ENCODE assay signal across 7 mouse cellular contexts in genomic region chr5:149184104-149184843, GRCm38 (mm10). TPM values are rescaled to one million over a fixed set of nuclear protein-coding genes. Genes with fewer than 3 reads are reported as not detected.
DNase-seq lines count a peak whose midpoint lies in the region; ATAC-seq lines count a peak whose summit lies in the region.

Uspl1 (plus strand) TSS chr5:149184350.
Hmgb1 (minus strand) TSS chr5:149184489.

- no peaks in the 10 kb centered on the region for H3K27me3 ChIP-seq in intestine, embryonic 16.5 days (replicated peaks; ENCODE audit: control insufficient read depth, insufficient read depth, low read length)
- no peaks in the 10 kb centered on the region for H3K27me3 ChIP-seq in midbrain, embryonic 11.5 days (ENCODE audit: control insufficient read depth, insufficient read depth, low read length)

- WGBS in intestine, embryonic 16.5 days, result under 1% methylated on average over 58 of the region's 59 CpGs
- under 1% methylated on average over 54 of the region's 59 CpGs for WGBS in midbrain, embryonic 11.5 days

- peak within 1 kb of the TSS; percentile 76 for H3K4me3 ChIP-seq in intestine, embryonic 16.5 days (ENCODE audit: low read length)
- H3K4me3 ChIP-seq in midbrain, embryonic 11.5 days (ENCODE audit: low read depth, low read length), result peak within 1 kb of the TSS; percentile 68

- DNase-seq in adrenal gland, adult 8-10 months, result peak; percentile 98
- DNase-seq in embryo, embryonic 9.5 days (ENCODE audit: extremely low spot score), result peak; percentile 100
- DNase-seq in gastrocnemius, postnatal 4 days (ENCODE audit: low spot score in 2 of 2), result peak; percentile 99
- DNase-seq in left cerebral cortex, postnatal 36 days (ENCODE audit: low spot score in 2 of 2), result peak; percentile 98 to 99
- peak; percentile 100 for DNase-seq in midbrain, embryonic 11.5 days (ENCODE audit: low spot score, missing footprints)
- peak; percentile 100 for DNase-seq in skeletal muscle tissue, adult 2 months (ENCODE audit: low read depth, low spot score)

- H3K9ac ChIP-seq in intestine, embryonic 16.5 days (ENCODE audit: low read depth, low read length), result peak within 1 kb of the TSS; percentile 89
- H3K9ac ChIP-seq in midbrain, embryonic 11.5 days (ENCODE audit: low read length), result peak within 1 kb of the TSS; percentile 88

- ATAC-seq in intestine, embryonic 16.5 days, result peak; percentile 99
- peak; percentile 97 for ATAC-seq in midbrain, embryonic 11.5 days (ENCODE audit: low FRiP score)

- peaks cover 4% of the 10 kb centered on the region; the same call in 1 of the 2 replicates for H3K36me3 ChIP-seq in intestine, embryonic 16.5 days (ENCODE audit: control insufficient read depth, insufficient read depth, low read length)
- H3K36me3 ChIP-seq in midbrain, embryonic 11.5 days (ENCODE audit: control insufficient read depth, insufficient read depth, low read length), result peaks cover 4% of the 10 kb centered on the region

- H3K4me1 ChIP-seq in intestine, embryonic 16.5 days (ENCODE audit: control insufficient read depth, insufficient read depth, low read length), result peaks cover 9% of the 10 kb centered on the region
- peaks cover 9% of the 10 kb centered on the region; the same call in 1 of the 2 replicates for H3K4me1 ChIP-seq in midbrain, embryonic 11.5 days (ENCODE audit: control insufficient read depth, insufficient read depth, low read length)

- H3K4me2 ChIP-seq in intestine, embryonic 16.5 days (ENCODE audit: low read depth, low read length), result peak within 1 kb of the TSS; percentile 80
- H3K4me2 ChIP-seq in midbrain, embryonic 11.5 days, result peak within 1 kb of the TSS; percentile 70

- peak within 1 kb of the TSS; percentile 95 for H3K27ac ChIP-seq in intestine, embryonic 16.5 days (ENCODE audit: low read length)
- H3K27ac ChIP-seq in midbrain, embryonic 11.5 days (ENCODE audit: low read depth, low read length), result peak within 1 kb of the TSS; percentile 95

- no peaks in the 10 kb centered on the region for H3K9me3 ChIP-seq in intestine, embryonic 16.5 days (ENCODE audit: control insufficient read depth, low read length)
- no peaks in the 10 kb centered on the region for H3K9me3 ChIP-seq in midbrain, embryonic 11.5 days (ENCODE audit: control insufficient read depth, low read length)

- intact Hi-C loops in left cerebral cortex, postnatal 36 days (cut with DNase I), result loop anchor here (1.0 to 10.0 kb wide), 9 partner anchors 42 to 453 kb away; partner anchors contain the start of genes Hsph1, Katnal1 and Wdr95

RNA-seq across cellular contexts. Expression of gene Uspl1, which starts in this region (rescaled TPM):
- 10 to 100 TPM; 34.8 to 44.1 (median 37.0) TPM for total RNA-seq in adrenal gland, adult 8-10 months (2022)
- 10 to 100 TPM; 27.4 to 32.3 TPM for total RNA-seq in gastrocnemius, postnatal 4 days (2021)
- 31.1 and 31.3 TPM in 2 replicates for polyA plus RNA-seq in intestine, embryonic 16.5 days (2015; fragmentation: Nextera tagmentation; extraction: Ambion mirVana)
- total RNA-seq in left cerebral cortex, postnatal 36 days (2021), result 10 to 100 TPM; 38.5 to 43.6 TPM
- polyA plus RNA-seq in midbrain, embryonic 11.5 days (2014; fragmentation: Nextera tagmentation; extraction: Ambion mirVana), result 81.3 and 83.3 TPM in 2 replicates

RNA-seq across cellular contexts. Expression of gene Hmgb1, which starts in this region (rescaled TPM):
- 100 to 1,000 TPM; 138 to 162 (median 149) TPM for total RNA-seq in adrenal gland, adult 8-10 months (2022)
- total RNA-seq in gastrocnemius, postnatal 4 days (2021), result 100 to 1,000 TPM; 233 to 278 TPM
- polyA plus RNA-seq in intestine, embryonic 16.5 days (2015; fragmentation: Nextera tagmentation; extraction: Ambion mirVana), result 780 and 921 TPM in 2 replicates
- total RNA-seq in left cerebral cortex, postnatal 36 days (2021), result 100 to 1,000 TPM; 122 to 123 TPM
- 1,896 and 1,979 TPM in 2 replicates for polyA plus RNA-seq in midbrain, embryonic 11.5 days (2014; fragmentation: Nextera tagmentation; extraction: Ambion mirVana)

Comparison
In these comparisons a context has a peak if more than half of its experiments do, and no peak if none do; other contexts are left out.
1. Peak in every context shown above with its lines: DNase-seq, ATAC-seq, H3K4me3 ChIP-seq and H3K27ac ChIP-seq.